Mouse (Mus musculus): ENCODE data around the gene Slc25a45. TPM values are rescaled to one million over a fixed set of nuclear protein-coding genes. Genes with fewer than 3 reads are reported as not detected.

The Slc25a45 gene
- polyA plus RNA-seq, 1 experiment from 2014 or later = 1.3 TPM

DNA sequence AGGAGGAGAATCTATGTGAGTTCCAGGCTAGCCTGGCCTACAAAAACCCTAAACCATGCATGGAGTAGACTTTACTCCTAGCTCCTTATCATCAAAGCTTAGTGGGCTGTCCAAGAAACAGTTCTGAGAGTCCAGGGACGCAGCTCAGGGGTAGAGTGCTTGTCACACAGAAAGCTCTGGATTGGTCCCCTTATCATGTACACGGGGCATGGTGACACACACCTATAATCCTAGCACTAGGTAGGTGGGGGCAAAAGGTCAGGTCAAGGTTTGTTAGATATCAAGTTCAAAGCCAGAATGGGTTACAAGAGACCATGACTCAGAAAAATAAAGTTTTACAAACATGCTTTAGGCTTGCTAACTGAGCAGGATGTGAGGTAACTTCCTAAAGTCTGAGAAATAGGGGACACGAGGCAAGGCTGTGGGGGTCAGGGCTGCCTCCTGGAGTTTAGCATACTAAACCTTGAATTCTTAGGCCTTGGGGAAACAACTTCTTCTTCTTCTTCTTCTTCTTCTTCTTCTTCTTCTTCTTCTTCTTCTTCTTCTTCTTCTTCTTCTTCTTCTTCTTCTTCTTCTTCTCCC lies 9.7 kb downstream of the Slc25a45 start:
- peaks cover 9% of the 10 kb centered on the region; the same call in 1 of the 2 replicates for H3K4me1 ChIP-seq
- no peak overlapping the region for H3K4me2 ChIP-seq
- H3K9ac ChIP-seq = no peak overlapping the region
- no peaks in the 10 kb centered on the region for H3K27me3 ChIP-seq
- no peak for ATAC-seq (ENCODE audit: low FRiP score)
- H3K36me3 ChIP-seq (replicated peaks) = peaks cover 14% of the 10 kb centered on the region
- no peaks in the 10 kb centered on the region for H3K9me3 ChIP-seq
- 87% methylated on average over 3 of the region's 3 CpGs for WGBS
- no peak overlapping the region for H3K27ac ChIP-seq
- no peak overlapping the region for H3K4me3 ChIP-seq (replicated peaks)

DNA sequence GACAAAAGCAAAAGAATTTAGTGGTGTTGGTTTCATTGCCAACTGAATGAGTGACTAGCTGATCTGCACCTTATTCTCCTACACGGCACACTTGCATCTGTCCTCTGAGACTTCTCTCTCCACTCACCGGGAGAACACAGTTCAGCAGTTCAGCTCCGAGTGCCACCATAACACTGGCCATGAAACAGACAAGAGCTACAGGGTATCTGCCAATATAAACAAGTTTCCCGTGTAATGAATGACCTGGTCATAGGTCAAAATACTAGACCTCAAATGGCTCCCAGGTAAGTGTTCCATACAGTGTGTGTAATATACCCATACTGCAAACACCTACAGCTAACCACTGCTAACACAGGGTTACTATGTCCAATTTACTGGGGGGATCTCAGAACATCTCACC lies 11.6 kb downstream of the Slc25a45 start:
- ATAC-seq (ENCODE audit: low FRiP score) = no peak
- Histone ChIP-seq H3K27me3 (no peaks in the 10 kb centered on the region), H3K4me3 (replicated peaks) (no peak overlapping the region), H3K4me1 (peaks cover 19% of the 10 kb centered on the region), H3K9me3 (no peaks in the 10 kb centered on the region), H3K36me3 (replicated peaks) (peaks cover 18% of the 10 kb centered on the region), H3K9ac (no peak overlapping the region), H3K27ac (no peak overlapping the region), H3K4me2 (no peak overlapping the region)
- WGBS = 87% methylated on average over 4 of the region's 4 CpGs

GRCm38 (mm10) chr19:5891521-5892258 lies 14.1 kb downstream of the Slc25a45 start:
- ATAC-seq (ENCODE audit: low FRiP score) = no peak
- H3K36me3 ChIP-seq (replicated peaks) = peaks cover 31% of the 10 kb centered on the region
- no peak overlapping the region for H3K4me2 ChIP-seq
- H3K9me3 ChIP-seq = no peaks in the 10 kb centered on the region
- H3K9ac ChIP-seq = no peak overlapping the region
- no peak overlapping the region for H3K27ac ChIP-seq
- no peak overlapping the region for H3K4me3 ChIP-seq (replicated peaks)
- H3K27me3 ChIP-seq = no peaks in the 10 kb centered on the region
- 94% methylated on average over 12 of the region's 12 CpGs for WGBS
- H3K4me1 ChIP-seq = peaks cover 21% of the 10 kb centered on the region

GRCm38 (mm10) chr19:5892262-5892661 lies 14.7 kb downstream of the Slc25a45 start:
- peaks cover 35% of the 10 kb centered on the region for H3K36me3 ChIP-seq (replicated peaks)
- H3K27me3 ChIP-seq = no peaks in the 10 kb centered on the region
- peaks cover 21% of the 10 kb centered on the region for H3K4me1 ChIP-seq
- H3K4me2 ChIP-seq = no peak overlapping the region
- no peak overlapping the region for H3K4me3 ChIP-seq (replicated peaks)
- WGBS = 96% methylated on average over 7 of the region's 7 CpGs
- ATAC-seq (ENCODE audit: low FRiP score) = no peak
- no peak overlapping the region for H3K27ac ChIP-seq
- no peak overlapping the region for H3K9ac ChIP-seq
- no peaks in the 10 kb centered on the region for H3K9me3 ChIP-seq

DNA sequence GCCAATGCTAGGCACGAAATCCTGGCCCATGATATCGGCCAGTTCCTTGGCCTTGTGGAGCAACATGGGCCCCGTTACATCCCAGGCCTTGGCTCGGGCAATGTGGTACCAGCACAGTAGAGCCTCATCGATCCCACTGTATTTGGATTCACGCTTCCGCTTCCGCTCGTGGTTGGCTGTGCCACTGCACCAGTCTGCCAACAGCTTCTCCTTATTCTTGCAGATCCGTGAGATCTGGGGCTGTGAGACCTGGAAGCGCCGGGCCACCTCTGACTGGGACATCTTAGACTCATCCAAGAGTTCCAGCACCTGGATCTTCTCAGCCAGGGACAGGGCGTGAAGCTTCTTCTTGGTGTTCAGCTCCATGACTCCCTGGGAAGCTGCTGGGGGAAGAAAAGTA lies 15.1 kb downstream of the Slc25a45 start:
- Histone ChIP-seq H3K36me3 (replicated peaks) (peaks cover 40% of the 10 kb centered on the region), H3K27ac (no peak overlapping the region), H3K4me1 (peaks cover 21% of the 10 kb centered on the region)

DNA sequence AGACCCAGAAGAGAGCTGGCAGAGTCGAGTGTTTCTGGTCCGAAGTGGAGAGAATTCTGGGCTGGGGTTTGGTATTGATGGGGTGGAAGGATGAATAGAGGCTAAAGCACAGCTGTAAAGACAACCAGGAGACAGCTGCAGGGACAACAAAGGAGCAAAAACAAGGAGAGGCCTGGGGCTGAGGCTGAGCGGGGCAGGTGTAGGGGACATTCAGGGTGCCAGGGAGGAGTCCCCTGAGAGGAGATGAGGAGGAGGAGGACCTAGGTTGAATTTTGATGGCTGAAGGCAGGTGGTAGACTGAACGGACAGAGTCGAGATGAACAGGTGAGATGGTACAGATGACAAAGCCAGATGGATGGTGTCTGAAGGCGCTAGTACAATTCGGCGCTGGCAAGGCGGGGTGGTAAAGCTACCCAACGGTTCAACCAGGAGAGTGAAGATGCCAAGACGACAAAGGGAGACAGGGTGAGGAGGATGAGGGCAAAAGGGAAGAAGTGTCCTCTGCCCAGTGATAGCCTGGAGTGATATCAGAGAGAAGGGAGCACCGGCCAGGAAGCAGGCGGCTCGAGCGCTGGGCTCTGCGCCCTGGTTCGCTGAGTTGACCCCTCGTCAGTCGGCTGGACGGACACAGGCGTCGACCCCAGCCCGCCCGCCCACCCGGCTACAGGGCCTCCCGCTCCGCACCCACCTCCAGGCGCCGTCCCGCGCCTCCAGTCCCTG lies 15.8 kb downstream of the Slc25a45 start:
- ATAC-seq (ENCODE audit: low FRiP score) = peak; percentile 57; the same call in 1 of the 2 replicates
- Histone ChIP-seq H3K4me1 (peaks cover 21% of the 10 kb centered on the region), H3K4me2 (peak overlapping the region; percentile 80), H3K9me3 (no peaks in the 10 kb centered on the region), H3K9ac (peak overlapping the region; percentile 94), H3K4me3 (replicated peaks) (peak overlapping the region; percentile 70), H3K36me3 (replicated peaks) (peaks cover 45% of the 10 kb centered on the region), H3K27ac (peak overlapping the region; percentile 83), H3K27me3 (no peaks in the 10 kb centered on the region)
- 11% methylated on average over 20 of the region's 31 CpGs for WGBS

More for the DNA sequence above, 15.1 kb downstream of the Slc25a45 start:
- Histone ChIP-seq H3K9me3 (no peaks in the 10 kb centered on the region), H3K4me3 (replicated peaks) (peak overlapping the region; percentile 70), H3K4me2 (peak overlapping the region; percentile 80), H3K9ac (peak overlapping the region; percentile 94; the same call in 1 of the 2 replicates), H3K27me3 (no peaks in the 10 kb centered on the region)
- WGBS = 91% methylated on average over 13 of the region's 13 CpGs
- ATAC-seq (ENCODE audit: low FRiP score) = no peak

DNA sequence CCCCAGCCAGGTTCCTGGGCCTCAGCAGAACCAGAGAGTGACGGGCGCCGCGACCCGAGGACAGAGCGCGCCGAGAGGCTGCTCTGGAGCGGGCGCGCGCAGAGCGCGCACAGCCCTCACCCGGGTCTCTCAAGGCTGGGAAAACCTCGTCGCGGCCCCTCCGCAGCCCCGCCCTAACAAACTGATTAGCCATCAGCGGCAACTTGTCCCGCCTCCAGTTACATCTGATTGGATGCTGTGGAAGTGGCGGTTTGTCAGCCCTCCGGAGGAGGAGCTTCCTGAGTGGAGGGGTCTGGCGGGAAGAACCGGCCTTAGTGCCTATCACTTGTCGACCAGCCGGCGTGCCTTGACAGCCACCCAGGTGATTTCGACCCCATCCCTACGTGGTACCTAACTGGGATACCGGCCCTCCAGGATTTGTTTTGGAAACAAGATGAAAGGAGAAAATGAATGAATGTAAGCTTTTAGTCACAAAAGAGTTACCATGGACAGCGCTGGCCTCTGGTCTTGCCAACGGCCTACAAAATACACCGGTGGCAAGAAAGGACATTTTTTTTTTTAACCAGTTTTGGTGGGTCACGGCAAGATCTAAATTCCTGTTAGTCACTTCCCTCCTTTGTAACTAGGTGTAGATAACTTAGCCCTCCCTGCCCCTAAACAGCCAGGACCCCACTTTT lies 16.5 kb downstream of the Slc25a45 start, which contains the start of gene Tigd3:
Gene Tigd3, minus strand, starts transcription at position 148 of the 677 bp plus-strand sequence.
- 5% methylated on average over 36 of the region's 36 CpGs for WGBS
- H3K36me3 ChIP-seq (replicated peaks) = peaks cover 49% of the 10 kb centered on the region
- H3K4me2 ChIP-seq = peak within 1 kb of the TSS; percentile 80
- H3K4me1 ChIP-seq = peaks cover 21% of the 10 kb centered on the region
- H3K27ac ChIP-seq = peak within 1 kb of the TSS; percentile 83
- H3K9me3 ChIP-seq = no peaks in the 10 kb centered on the region
- H3K27me3 ChIP-seq = no peaks in the 10 kb centered on the region
- peak within 1 kb of the TSS; percentile 70 for H3K4me3 ChIP-seq (replicated peaks)
- ATAC-seq (ENCODE audit: low FRiP score) = peak; percentile 98
- H3K9ac ChIP-seq = peak within 1 kb of the TSS; percentile 94

DNA sequence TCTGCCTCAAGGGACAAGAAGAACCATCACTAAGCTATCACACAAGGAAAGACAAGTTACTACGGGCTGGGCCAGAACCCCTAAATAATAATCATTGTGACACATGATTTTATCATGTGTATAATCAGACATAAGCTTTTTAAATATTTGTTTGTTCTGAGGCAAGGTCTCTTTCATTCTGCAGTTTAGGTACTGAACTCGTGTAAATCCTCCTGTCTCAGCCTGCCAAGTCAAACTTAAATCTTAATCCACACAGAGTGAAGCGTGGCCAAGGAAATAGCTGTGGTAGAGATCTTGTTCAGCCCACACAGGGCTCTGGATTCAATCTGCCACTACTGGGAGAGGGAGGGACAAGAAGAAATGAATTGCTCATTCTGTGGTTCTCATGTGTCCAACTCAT lies 29.7 kb downstream of the Slc25a45 start:
- no peak overlapping the region for H3K4me2 ChIP-seq
- H3K27ac ChIP-seq = no peak overlapping the region
- WGBS = 94% methylated on average over 3 of the region's 3 CpGs
- H3K4me3 ChIP-seq (replicated peaks) = no peak overlapping the region
- H3K4me1 ChIP-seq = peaks cover 23% of the 10 kb centered on the region
- ATAC-seq (ENCODE audit: low FRiP score) = no peak
- no peaks in the 10 kb centered on the region for H3K27me3 ChIP-seq
- peaks cover 56% of the 10 kb centered on the region for H3K36me3 ChIP-seq (replicated peaks)
- no peaks in the 10 kb centered on the region for H3K9me3 ChIP-seq
- H3K9ac ChIP-seq = no peak overlapping the region

- H3K4me2 ChIP-seq = peak overlapping the region; percentile 74
- H3K27ac ChIP-seq = peak overlapping the region; percentile 75
- H3K36me3 ChIP-seq (replicated peaks) = peaks cover 26% of the 10 kb centered on the region
- peak overlapping the region; percentile 22 for H3K4me3 ChIP-seq (replicated peaks)
- no peaks in the 10 kb centered on the region for H3K9me3 ChIP-seq
- ATAC-seq (ENCODE audit: low FRiP score) = no peak
- 57% methylated on average over 6 of the region's 6 CpGs for WGBS
- peaks cover 31% of the 10 kb centered on the region for H3K4me1 ChIP-seq
- no peaks in the 10 kb centered on the region for H3K27me3 ChIP-seq
- peak overlapping the region; percentile 44; the same call in 1 of the 2 replicates for H3K9ac ChIP-seq
These were observed 32.6 kb downstream of the Slc25a45 start for GRCm38 (mm10) chr19:5910221-5910620.

DNA sequence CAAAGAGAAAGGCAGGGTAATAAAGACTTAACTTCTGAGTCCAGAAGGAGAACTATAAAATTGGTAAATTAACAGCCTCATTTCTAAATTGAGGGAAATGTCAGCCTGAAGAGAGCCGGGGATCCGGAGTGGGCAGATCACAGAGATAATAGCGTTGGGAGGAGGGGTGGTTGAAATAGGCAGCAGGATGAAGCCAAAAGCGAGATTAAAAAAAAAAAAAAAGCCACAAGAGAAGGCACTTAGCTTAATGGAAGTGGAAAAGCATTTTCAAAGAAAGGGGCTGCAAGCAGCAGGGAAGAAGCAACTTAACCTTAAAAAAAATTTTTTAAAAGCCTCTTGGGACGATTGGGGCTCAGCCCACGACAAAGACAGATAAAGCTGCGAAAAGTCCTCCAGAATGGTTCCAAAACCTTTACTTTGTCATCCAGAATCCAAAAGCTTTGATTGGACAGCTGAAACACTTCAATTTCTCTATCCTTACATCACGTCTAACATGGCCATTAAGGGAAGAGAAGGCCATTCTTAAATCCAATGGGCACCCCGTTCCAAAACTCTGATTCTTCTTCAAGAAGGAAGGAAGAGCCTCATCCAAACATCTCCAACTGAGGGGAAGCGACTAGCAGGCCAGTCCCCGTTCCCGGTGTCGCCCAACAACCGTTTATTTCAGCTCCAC lies 34.0 kb downstream of the Slc25a45 start:
- Histone ChIP-seq H3K4me1 (peaks cover 31% of the 10 kb centered on the region), H3K9me3 (no peaks in the 10 kb centered on the region), H3K36me3 (replicated peaks) (peaks cover 13% of the 10 kb centered on the region), H3K27ac (peak overlapping the region; percentile 79), H3K4me3 (replicated peaks) (peak overlapping the region; percentile 82), H3K27me3 (no peaks in the 10 kb centered on the region), H3K4me2 (peak overlapping the region; percentile 74), H3K9ac (peak overlapping the region; percentile 94)
- 8% methylated on average over 14 of the region's 14 CpGs for WGBS
- ATAC-seq (ENCODE audit: low FRiP score) = no peak

DNA sequence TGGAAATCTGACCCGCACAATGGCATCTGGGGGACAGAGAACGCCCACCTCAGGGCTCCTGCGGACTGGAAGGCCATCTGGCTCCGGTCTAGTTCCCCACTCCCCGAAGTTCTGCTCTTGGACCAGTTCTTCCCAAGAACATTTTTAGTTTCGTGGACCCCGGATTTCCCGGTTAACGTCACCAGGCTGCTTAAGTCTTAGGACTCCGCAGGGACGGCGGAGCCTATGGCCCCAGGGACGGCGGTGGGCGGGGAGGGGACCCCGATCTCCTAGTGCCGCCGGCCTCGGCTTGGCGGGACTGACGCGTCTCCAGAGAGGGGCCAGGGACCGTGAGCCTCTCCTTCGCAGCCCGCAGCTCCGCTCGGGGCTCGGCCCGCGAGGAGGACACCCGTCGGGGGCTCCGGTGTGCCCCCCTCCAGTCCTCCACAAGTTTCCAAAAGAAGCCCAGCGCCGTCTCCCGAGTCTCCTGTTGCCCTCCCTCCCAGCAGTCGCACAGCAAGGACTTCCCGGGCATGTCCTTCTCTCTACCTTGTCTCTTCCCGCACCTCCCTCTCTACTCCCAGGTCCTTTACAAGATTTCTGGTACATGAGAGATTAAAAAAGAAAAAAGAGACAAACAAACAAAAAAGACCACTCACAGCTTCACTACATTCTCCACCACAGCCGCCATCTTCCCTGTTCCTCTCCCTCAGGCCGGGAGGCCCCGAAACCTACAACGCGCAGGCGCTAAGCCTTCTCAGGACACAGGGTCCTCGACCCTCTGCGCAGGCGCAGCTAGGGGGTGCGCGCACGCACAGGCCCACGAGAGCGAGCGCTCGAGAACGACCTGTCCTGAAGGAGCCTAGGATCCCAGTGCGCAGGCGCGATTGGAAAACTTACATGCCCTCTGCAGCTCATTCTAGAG lies 34.7 kb downstream of the Slc25a45 start:
- Histone ChIP-seq H3K4me1 (peaks cover 31% of the 10 kb centered on the region), H3K27ac (peak overlapping the region; percentile 79), H3K27me3 (no peaks in the 10 kb centered on the region), H3K4me2 (peak overlapping the region; percentile 74), H3K4me3 (replicated peaks) (peak overlapping the region; percentile 82), H3K36me3 (replicated peaks) (peaks cover 5% of the 10 kb centered on the region; the same call in 1 of the 2 replicates), H3K9me3 (no peaks in the 10 kb centered on the region), H3K9ac (peak overlapping the region; percentile 94)
- WGBS = under 1% methylated on average over 59 of the region's 59 CpGs
- peak; percentile 92 for ATAC-seq (ENCODE audit: low FRiP score)

Measured in forebrain, embryonic 12.5 days (tissue).